Mouse (Mus musculus) lung, adult 2 months (tissue): ENCODE results near the gene Gm21149.
"Not testable (repeated sequence)": the region's sequence is repeated elsewhere in the genome, so short reads cannot be mapped to it uniquely, and the experiment has no call there.

Experiments used
- CTCF ChIP-seq: fragments of 200-500 bp; IDR thresholded peaks from 2 replicates; pipeline ENCODE4 v1.5.1; 2011; ENCODE audit warnings: mild to moderate bottlenecking, low read length, control low read depth; ENCODE audit not compliant: insufficient read depth
- POLR2A ChIP-seq: fragments of 200-500 bp; IDR thresholded peaks from 2 replicates; pipeline ENCODE4 v1.6.1; 2011; ENCODE audit warnings: low read depth, mild to moderate bottlenecking, control low read depth, low read length, borderline replicate concordance; ENCODE audit errors: extremely low read depth

- TF ChIP-seq CTCF, POLR2A: not testable (repeated sequence)
Observed at GRCm38 (mm10) chr5:15507757-15508459, 31.6 kb upstream of the Gm21149 start.
